Mouse (Mus musculus): ENCODE measurements around the gene Dync2h1.

DNA sequence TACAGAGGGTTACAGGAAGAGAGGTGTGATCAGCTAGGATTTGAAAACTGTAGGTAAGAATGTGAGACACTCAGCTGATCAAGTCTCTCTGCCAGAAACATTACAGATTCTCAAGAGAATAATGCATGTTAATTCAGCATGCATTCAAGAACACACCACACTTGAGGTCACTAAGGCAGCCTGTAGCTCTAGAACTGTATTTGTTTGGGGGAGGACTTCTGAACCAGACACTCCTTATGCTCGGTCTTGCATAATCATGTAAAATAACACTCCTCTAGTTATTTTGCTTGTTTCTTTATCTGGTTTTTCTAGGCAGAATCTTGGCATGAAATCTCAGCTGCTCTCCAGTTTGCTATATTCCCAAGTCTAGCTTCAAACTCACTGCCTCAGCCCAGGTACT lies 282.6 kb downstream of the Dync2h1 start:
- TF ChIP-seq CTCF (IDR thresholded peaks at IDR 0.05; ENCODE audit: control insufficient read depth, insufficient read depth, insufficient read length), result no peak
- no peak for TF ChIP-seq FOSL1 (IDR thresholded peaks at IDR 0.05; ENCODE audit: insufficient read depth, low read length, poor library complexity, severe bottlenecking)
- TF ChIP-seq MAX (IDR thresholded peaks at IDR 0.05), result no peak

Data from C2C12 (cell line).